Mouse (Mus musculus) erythroblast, embryonic 14.5 days (primary cell): ENCODE measurements around the gene Gpr1.

ENCODE experiments used
- GATA1 ChIP-seq: IDR thresholded peaks from 2 replicates; pipeline ENCODE4 v1.6.1; 2012; ENCODE audit warnings: low read length, inconsistent platforms, mixed read lengths
- TAL1 ChIP-seq: IDR thresholded peaks from 3 replicates; pipeline ENCODE4 v1.6.1; 2012; ENCODE audit warnings: low read length, inconsistent platforms, mixed read lengths

DNA sequence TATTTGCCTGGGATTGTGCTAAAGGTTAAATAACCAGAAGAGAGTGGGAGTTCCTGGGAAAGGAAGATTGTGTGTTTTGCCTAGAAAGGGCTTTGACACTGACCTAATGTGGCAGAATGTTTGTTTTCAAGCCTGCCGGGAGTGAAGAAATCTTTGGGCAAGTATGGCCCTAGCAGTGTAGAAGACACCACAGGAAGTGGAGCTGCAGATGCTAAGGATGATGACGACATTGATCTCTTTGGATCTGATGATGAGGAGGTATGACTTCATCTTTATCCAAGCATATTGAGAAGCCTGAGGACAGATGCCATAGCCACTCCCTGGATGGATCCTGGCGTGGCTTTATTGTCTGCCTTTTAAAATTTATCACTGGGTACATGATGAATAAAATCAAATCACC is 36.0 kb downstream of the Gpr1 start:
- TF ChIP-seq GATA1 (no peak), TAL1 (no peak)
